Mouse (Mus musculus) urinary bladder, postnatal 25 days (tissue): ENCODE results near the gene Armc2.

Experiments used
- DNase-seq: peaks from one replicate; pipeline ENCODE4 v3.0.0; 2022; ENCODE audit warnings: low spot score

Armc2 gene

GRCm38 (mm10) chr10:42014086-42014485, 4.2 kb downstream of the Armc2 start:
- DNase-seq: no peak

- DNase-seq: no peak
These were observed 7.3 kb downstream of the Armc2 start for GRCm38 (mm10) chr10:42010761-42011435.

GRCm38 (mm10) chr10:42005259-42005658, 13.0 kb downstream of the Armc2 start:
- no peak for DNase-seq

GRCm38 (mm10) chr10:42004690-42005089, 13.6 kb downstream of the Armc2 start:
- no peak for DNase-seq

- DNase-seq: no peak
These were observed 14.2 kb downstream of the Armc2 start for GRCm38 (mm10) chr10:42004056-42004455.

- DNase-seq: no peak
These were observed 14.7 kb downstream of the Armc2 start for GRCm38 (mm10) chr10:42003576-42003975.

GRCm38 (mm10) chr10:42002436-42002835, 15.8 kb downstream of the Armc2 start:
- no peak for DNase-seq

GRCm38 (mm10) chr10:42001260-42001659, 17.0 kb downstream of the Armc2 start:
- no peak for DNase-seq

- DNase-seq: no peak
These were observed 20.5 kb downstream of the Armc2 start for GRCm38 (mm10) chr10:41997691-41998178.

GRCm38 (mm10) chr10:41996157-41996556, 22.1 kb downstream of the Armc2 start:
- no peak for DNase-seq

- no peak for DNase-seq
These were observed 23.2 kb downstream of the Armc2 start for GRCm38 (mm10) chr10:41995051-41995450.

GRCm38 (mm10) chr10:41994578-41994977, 23.7 kb downstream of the Armc2 start:
- no peak for DNase-seq

GRCm38 (mm10) chr10:41992059-41992440, 26.2 kb downstream of the Armc2 start:
- no peak for DNase-seq

GRCm38 (mm10) chr10:41991364-41992058, 26.7 kb downstream of the Armc2 start:
- DNase-seq: no peak

GRCm38 (mm10) chr10:41990896-41991295, 27.3 kb downstream of the Armc2 start:
- DNase-seq: no peak

GRCm38 (mm10) chr10:41988930-41989329, 29.3 kb downstream of the Armc2 start:
- no peak for DNase-seq

- DNase-seq: no peak
These were observed 32.1 kb downstream of the Armc2 start for GRCm38 (mm10) chr10:41986126-41986525.

- no peak for DNase-seq
These were observed 34.0 kb downstream of the Armc2 start for GRCm38 (mm10) chr10:41984221-41984620.

- DNase-seq: no peak
These were observed 35.4 kb downstream of the Armc2 start for GRCm38 (mm10) chr10:41982821-41983220.

GRCm38 (mm10) chr10:41980772-41981383, 37.4 kb downstream of the Armc2 start:
- peak; percentile 39 for DNase-seq

GRCm38 (mm10) chr10:41978403-41979234, 39.6 kb downstream of the Armc2 start:
- DNase-seq: no peak

GRCm38 (mm10) chr10:41972676-41973075, 45.6 kb downstream of the Armc2 start:
- DNase-seq: no peak
